In genomic region chr7:73278616-73279015, GRCm38 (mm10) we compare ENCODE assay signal across 21 mouse cellular contexts.
DNase-seq lines count a peak whose midpoint lies in the region; ATAC-seq and TF ChIP-seq lines count a peak whose summit lies in the region.
"Had no signal": no experiment of that assay in that cellular context is flagged by ENCODE, and none has a peak within 500 bp of the region (broad histone marks: within the 10 kb centered on the region; RNA-seq: fewer than 3 reads in every experiment).

No protein-coding gene starts in this region.

- ATAC-seq in cerebellum, adult (ENCODE audit: insufficient number of reproducible peaks, low FRiP score, low TSS enrichment) = peak; percentile 82; the same call in 1 of the 2 replicates
- peak; percentile 45; the same call in 1 of the 2 replicates for ATAC-seq in heart, postnatal 0 days (ENCODE audit: insufficient read depth, low read depth)
- no peak for ATAC-seq in midbrain, embryonic 11.5 days (ENCODE audit: low FRiP score)
- ATAC-seq: CD4-positive, CD25-positive, alpha-beta regulatory T cell, adult 4 months; forebrain, embryonic 16.5 days; intestine, embryonic 16.5 days had no signal

- TF ChIP-seq POLR2A in cerebellum, adult 2 months (IDR thresholded peaks at IDR 0.05; ENCODE audit: borderline replicate concordance, insufficient read depth, low read length) = no peak

- H3K4me1 ChIP-seq in cerebellum, adult 2 months (ENCODE audit: control insufficient read depth, insufficient read depth, low read length) = peaks cover 21% of the 10 kb centered on the region
- H3K4me1 ChIP-seq in heart, postnatal 0 days (ENCODE audit: control insufficient read depth, insufficient read depth) = peaks cover 17% of the 10 kb centered on the region; the same call in 1 of the 2 replicates
- H3K4me1 ChIP-seq in midbrain, embryonic 11.5 days (ENCODE audit: control insufficient read depth, insufficient read depth, low read length) = no peaks in the 10 kb centered on the region
- H3K4me1 ChIP-seq: embryonic facial prominence, embryonic 13.5 days; kidney, embryonic 15.5 days; limb, embryonic 10.5 days had no signal

- H3K9ac ChIP-seq in heart, postnatal 0 days (replicated peaks; ENCODE audit: low read depth, low read length) = no peak overlapping the region
- H3K9ac ChIP-seq in midbrain, embryonic 11.5 days (ENCODE audit: low read length) = no peak overlapping the region
- H3K9ac ChIP-seq: embryonic facial prominence, embryonic 13.5 days; hindbrain, embryonic 14.5 days; kidney, embryonic 15.5 days had no signal

- TF ChIP-seq EP300 in heart, postnatal 0 days (IDR thresholded peaks at IDR 0.05; ENCODE audit: low read depth) = no peak

- TF ChIP-seq CTCF in cerebellum, adult 2 months (IDR thresholded peaks at IDR 0.05; ENCODE audit: borderline replicate concordance, insufficient read depth, low read depth, low read length) = no peak
- no peak for TF ChIP-seq CTCF in heart, postnatal 0 days (IDR thresholded peaks at IDR 0.05; ENCODE audit: low read depth)

- H3K4me2 ChIP-seq in heart, postnatal 0 days (ENCODE audit: low read depth, low read length) = no peak overlapping the region
- no peak overlapping the region for H3K4me2 ChIP-seq in midbrain, embryonic 11.5 days
- H3K4me2 ChIP-seq: embryonic facial prominence, embryonic 13.5 days; hindbrain, embryonic 14.5 days; kidney, embryonic 15.5 days; liver, embryonic 11.5 days had no signal

- H3K36me3 ChIP-seq in heart, postnatal 0 days (replicated peaks; ENCODE audit: control insufficient read depth, insufficient read depth, low read length) = no peaks in the 10 kb centered on the region
- no peaks in the 10 kb centered on the region for H3K36me3 ChIP-seq in midbrain, embryonic 11.5 days (ENCODE audit: control insufficient read depth, insufficient read depth, low read length)
- H3K36me3 ChIP-seq: embryonic facial prominence, embryonic 13.5 days; G1E; kidney, embryonic 15.5 days; limb, embryonic 10.5 days had no signal

- no peak overlapping the region for H3K4me3 ChIP-seq in cerebellum, adult 2 months (replicated peaks; ENCODE audit: insufficient read depth, low read depth, low read length)
- no peak overlapping the region for H3K4me3 ChIP-seq in heart, postnatal 0 days (ENCODE audit: low read depth, low read length)
- H3K4me3 ChIP-seq in midbrain, embryonic 11.5 days (ENCODE audit: low read depth, low read length) = no peak overlapping the region
- H3K4me3 ChIP-seq: embryonic facial prominence, embryonic 13.5 days; kidney, embryonic 15.5 days; limb, embryonic 10.5 days had no signal

- 8% methylated on average over 6 of the region's 6 CpGs for WGBS in cerebellum, adult 2 months
- WGBS in heart, postnatal 0 days = 49% methylated on average over 6 of the region's 6 CpGs
- 86% methylated on average over 6 of the region's 6 CpGs for WGBS in midbrain, embryonic 11.5 days

- H3K27ac ChIP-seq in cerebellum, adult 2 months (ENCODE audit: insufficient read depth, low read length) = peak overlapping the region; percentile 59; the same call in 1 of the 2 replicates
- H3K27ac ChIP-seq in heart, postnatal 0 days (ENCODE audit: low read depth) = no peak overlapping the region
- no peak overlapping the region for H3K27ac ChIP-seq in midbrain, embryonic 11.5 days (ENCODE audit: low read depth, low read length)
- H3K27ac ChIP-seq: embryonic facial prominence, embryonic 13.5 days; hindbrain, embryonic 14.5 days; kidney, embryonic 15.5 days; limb, embryonic 10.5 days had no signal

- no peaks in the 10 kb centered on the region; the same call in 1 of the 2 replicates for H3K9me3 ChIP-seq in heart, postnatal 0 days (replicated peaks; ENCODE audit: control insufficient read depth, low read length)
- peaks cover 4% of the 10 kb centered on the region; the same call in 1 of the 2 replicates for H3K9me3 ChIP-seq in midbrain, embryonic 11.5 days (ENCODE audit: control insufficient read depth, low read length)
- H3K9me3 ChIP-seq: embryonic facial prominence, embryonic 13.5 days; kidney, embryonic 15.5 days; limb, embryonic 10.5 days had no signal

- DNase-seq in cerebellum, postnatal 4 days (ENCODE audit: low spot score in 2 of 2) = no peak
- peak; percentile 67 to 87 for DNase-seq in cerebellum, adult 2 months
- peak; percentile 76 for DNase-seq in gastrocnemius, adult 18-20 months (ENCODE audit: low spot score)
- DNase-seq in heart, postnatal 0 days (ENCODE audit: low spot score) = peak; percentile 33
- DNase-seq in layer of hippocampus, postnatal 25 days (ENCODE audit: extremely low spot score in 1 of 2, low spot score in 1 of 2) = no peak
- DNase-seq in midbrain, embryonic 11.5 days (ENCODE audit: low spot score, missing footprints) = no peak
- no peak for DNase-seq in adrenal gland, adult 8-10 months
- DNase-seq: lung, adult 2 months; lung, postnatal 36 days; right cerebral cortex, postnatal 25 days; thymus, adult 18-20 months had no signal

- no peaks in the 10 kb centered on the region for H3K27me3 ChIP-seq in cerebellum, adult 2 months (ENCODE audit: control insufficient read depth, insufficient read depth, low read length)
- no peaks in the 10 kb centered on the region for H3K27me3 ChIP-seq in heart, postnatal 0 days (ENCODE audit: control insufficient read depth, insufficient read depth, low read length)
- no peaks in the 10 kb centered on the region for H3K27me3 ChIP-seq in midbrain, embryonic 11.5 days (ENCODE audit: control insufficient read depth, insufficient read depth, low read length)
- H3K27me3 ChIP-seq: embryonic facial prominence, embryonic 13.5 days; kidney, embryonic 15.5 days had no signal

Comparison
In these comparisons a context has a peak if more than half of its experiments do, and no peak if none do; other contexts are left out.
1. DNase-seq: peak in cerebellum, adult 2 months (2 of 2), gastrocnemius, adult 18-20 months (single experiment) and heart, postnatal 0 days (single experiment); none in cerebellum, postnatal 4 days (0 of 2), layer of hippocampus, postnatal 25 days (0 of 2), midbrain, embryonic 11.5 days (single experiment) and adrenal gland, adult 8-10 months (single experiment).